Mouse (Mus musculus) thymus, postnatal 0 days (tissue): ENCODE measurements around the gene Prss33. TPM values are rescaled to one million over a fixed set of nuclear protein-coding genes. Genes with fewer than 3 reads are reported as not detected.

Experiments used
- DNase-seq: peaks from one replicate; pipeline ENCODE4 v3.0.0-alpha.2; 2015; ENCODE audit warnings: low spot score
- polyA plus RNA-seq: library from polyadenylated mRNA; unstranded; fragments of >200 nt; fragmentation: Nextera tagmentation; extraction: Ambion mirVana; gene quantifications from 2 replicates; pipeline ENCODE4 v1.2.1, GENCODE M21; 2015

Prss33 gene
- polyA plus RNA-seq, 1 experiment from 2014 or later: 0.48 TPM

DNA sequence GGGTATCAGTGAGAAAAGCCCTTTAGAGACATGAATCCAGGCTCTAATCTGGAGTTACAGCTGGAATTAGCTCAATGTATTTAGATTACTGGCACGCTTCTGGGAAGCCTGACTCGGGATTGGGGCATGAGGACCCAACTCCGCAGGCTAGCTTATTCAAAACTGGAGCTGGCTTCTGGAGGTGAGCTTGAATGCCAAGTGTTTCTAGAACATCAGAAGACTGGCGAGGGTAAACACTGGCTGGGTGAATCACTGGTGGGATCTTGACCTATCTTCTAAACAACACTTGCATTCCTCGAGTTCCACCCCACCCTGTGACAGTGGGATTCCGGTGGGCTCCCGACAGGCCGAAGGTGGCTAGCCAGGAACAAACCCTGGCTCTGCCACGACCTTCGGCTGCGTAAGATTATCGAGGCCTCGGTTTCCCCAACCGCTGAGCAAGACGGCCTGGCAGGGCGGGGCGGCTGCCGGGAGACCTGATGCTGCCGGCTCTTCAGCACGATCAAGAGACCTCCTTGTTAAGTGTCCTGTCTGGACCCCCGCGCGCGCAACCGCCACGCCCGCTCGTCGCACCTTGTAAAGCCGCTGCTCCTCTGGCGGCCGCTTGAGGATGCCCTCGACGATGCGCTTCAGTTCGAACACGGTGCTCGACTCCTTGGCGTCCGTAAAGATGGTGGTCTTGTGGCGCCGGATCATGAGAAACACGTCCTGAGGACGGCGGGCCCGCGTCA, 7.4 kb downstream of the Prss33 start:
- DNase-seq: peak; percentile 66

GRCm38 (mm10) chr17:23825591-23825990, 10.3 kb downstream of the Prss33 start:
- DNase-seq: no peak

- DNase-seq: no peak
Measured at GRCm38 (mm10) chr17:23823614-23824013, 12.2 kb downstream of the Prss33 start.

GRCm38 (mm10) chr17:23823018-23823417, 12.8 kb downstream of the Prss33 start:
- no peak for DNase-seq

- DNase-seq: no peak
Measured at GRCm38 (mm10) chr17:23822094-23822493, 13.8 kb downstream of the Prss33 start.

GRCm38 (mm10) chr17:23820731-23821130, 15.1 kb downstream of the Prss33 start:
- DNase-seq: no peak

DNA sequence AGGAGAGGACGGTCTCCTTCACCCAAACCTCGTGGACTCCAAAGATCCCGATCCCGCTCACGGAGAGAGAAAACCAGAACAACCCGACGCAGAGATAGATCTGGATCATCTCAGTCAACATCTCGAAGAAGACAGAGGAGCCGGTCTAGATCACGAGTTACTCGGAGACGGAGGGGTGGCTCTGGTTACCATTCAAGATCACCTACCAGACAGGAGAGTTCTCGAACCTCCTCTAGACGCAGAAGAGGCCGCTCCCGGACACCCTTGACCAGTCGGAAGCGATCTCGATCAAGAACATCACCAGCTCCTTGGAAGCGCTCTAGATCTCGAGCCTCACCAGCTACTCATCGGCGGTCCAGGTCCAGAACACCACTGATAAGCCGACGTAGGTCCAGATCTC, 16.6 kb downstream of the Prss33 start:
- no peak for DNase-seq

DNA sequence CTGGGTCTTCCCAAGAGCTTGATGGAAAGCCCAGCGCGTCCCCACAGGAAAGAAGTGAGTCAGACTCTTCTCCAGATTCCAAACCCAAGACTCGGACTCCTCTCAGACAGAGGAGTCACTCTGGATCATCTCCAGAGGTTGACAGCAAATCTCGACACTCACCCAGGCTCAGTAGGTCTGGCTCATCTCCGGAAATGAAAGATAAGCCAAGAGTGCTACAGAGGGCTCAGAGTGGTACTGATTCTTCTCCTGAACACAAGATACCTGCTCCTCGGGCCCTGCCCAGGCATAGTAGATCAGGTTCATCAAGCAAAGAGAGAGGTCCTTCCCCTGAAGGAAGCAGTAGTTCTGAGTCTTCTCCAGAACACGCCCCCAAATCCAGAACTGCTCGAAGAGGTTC, 17.3 kb downstream of the Prss33 start:
- no peak for DNase-seq

DNA sequence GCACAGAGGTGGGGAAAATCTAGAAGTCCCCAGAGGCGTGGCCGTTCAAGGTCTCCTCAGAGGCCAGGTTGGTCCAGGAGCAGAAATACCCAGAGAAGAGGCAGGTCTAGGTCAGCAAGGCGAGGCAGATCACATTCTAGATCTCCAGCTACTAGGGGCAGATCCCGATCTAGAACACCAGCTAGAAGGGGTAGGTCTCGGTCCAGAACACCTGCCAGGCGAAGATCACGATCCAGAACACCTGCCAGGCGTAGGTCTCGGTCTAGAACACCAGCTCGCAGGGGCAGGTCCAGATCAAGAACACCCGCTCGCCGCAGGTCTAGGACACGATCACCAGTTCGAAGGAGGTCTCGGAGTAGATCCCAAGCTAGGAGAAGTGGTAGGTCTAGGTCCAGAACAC, 20.2 kb downstream of the Prss33 start:
- no peak for DNase-seq

DNA sequence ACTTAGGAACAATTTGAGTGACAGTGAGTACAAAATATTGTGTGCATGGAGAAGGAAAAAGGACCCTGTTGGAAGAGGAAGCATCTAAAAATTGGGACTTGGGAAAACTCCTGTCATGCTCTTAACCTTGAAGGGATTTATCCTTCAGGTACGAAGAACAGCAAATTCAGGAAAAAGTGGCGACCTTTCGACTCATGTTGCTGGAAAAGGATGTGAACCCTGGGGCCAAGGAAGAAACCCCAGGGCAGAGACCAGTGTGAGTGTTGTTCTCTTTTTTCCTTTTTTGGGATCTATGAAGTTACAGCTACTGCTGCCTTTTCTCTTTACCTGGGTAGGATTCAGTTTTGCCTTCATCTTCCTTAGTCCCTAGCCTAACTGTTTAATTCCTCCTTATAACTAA, 27.9 kb downstream of the Prss33 start:
- DNase-seq: no peak

DNA sequence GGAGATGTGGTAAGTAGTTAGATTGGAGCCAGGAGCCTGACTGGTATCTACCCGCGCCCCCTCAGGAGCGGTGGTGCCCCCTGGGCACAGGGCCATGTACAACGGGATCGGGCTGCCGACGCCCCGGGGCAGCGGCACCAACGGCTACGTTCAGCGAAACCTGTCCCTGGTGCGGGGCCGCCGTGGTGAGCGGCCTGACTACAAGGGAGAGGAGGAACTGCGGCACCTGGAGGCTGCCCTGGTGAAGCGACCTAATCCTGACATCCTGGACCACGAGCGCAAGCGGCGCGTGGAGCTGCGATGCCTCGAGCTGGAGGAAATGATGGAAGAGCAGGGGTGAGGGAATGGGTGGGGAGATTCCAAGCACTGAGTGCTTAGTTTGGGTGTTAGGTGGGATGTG, 29.0 kb downstream of the Prss33 start:
- no peak for DNase-seq

DNA sequence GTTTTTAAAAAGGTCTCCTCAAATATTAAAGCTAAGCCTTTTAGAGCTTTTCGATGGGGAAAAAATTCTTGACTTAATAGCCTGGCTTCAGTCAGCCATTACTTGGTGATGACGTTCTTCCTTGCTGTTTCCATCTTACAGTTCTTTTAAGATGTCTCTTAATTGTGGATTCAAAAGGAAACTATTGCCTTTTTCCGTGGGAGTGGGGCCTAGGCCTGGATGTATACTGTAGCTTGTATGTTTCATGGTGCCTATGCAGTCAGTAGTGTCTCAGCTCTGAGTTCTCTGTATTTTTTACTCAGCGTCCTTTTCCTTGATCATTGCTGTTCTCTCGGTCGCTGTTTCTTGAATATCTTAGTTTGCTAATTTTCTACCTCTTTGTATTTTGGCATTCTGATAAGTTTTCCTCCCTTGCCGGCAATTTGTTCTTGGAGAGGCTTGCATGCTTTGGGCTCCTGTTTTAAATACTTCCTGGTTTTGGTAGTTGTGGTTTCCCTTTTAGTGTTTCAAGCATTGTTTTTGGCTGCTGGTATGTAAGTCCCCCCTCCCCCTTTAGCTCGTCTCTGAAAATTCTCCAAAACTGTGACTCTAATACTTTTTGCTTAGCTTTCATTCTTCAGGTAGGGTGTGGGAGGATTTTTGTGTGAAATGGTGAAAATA, 31.3 kb downstream of the Prss33 start:
- peak; percentile 49 for DNase-seq

- peak; percentile 82 for DNase-seq
Measured at GRCm38 (mm10) chr17:23803366-23804041, 32.4 kb downstream of the Prss33 start.

GRCm38 (mm10) chr17:23802746-23803365, 33.0 kb downstream of the Prss33 start:
- DNase-seq: peak; percentile 100

GRCm38 (mm10) chr17:23801627-23802026, 34.2 kb downstream of the Prss33 start:
- no peak for DNase-seq

- no peak for DNase-seq
Measured at GRCm38 (mm10) chr17:23797316-23797715, 38.5 kb downstream of the Prss33 start.

DNA sequence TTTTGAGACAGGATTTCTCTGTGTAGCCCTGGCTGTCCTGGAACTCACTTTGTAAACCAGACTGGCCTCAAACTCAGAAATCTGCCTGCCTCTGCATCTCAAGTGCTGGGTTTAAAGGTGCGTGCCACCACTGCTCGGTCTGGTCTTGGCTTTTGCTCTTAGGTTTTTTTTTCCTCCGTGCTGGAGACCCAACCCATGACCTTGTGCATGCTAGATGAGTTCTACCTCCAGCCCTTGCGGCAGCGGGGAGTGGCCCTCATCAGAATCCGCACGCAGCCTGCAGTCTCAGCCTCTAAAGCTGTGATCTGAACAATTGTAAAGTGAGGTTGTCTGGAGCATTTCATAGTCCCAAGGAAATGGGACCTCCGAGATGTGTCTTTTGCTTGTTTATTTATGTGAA, 40.5 kb downstream of the Prss33 start:
- DNase-seq: no peak

DNA sequence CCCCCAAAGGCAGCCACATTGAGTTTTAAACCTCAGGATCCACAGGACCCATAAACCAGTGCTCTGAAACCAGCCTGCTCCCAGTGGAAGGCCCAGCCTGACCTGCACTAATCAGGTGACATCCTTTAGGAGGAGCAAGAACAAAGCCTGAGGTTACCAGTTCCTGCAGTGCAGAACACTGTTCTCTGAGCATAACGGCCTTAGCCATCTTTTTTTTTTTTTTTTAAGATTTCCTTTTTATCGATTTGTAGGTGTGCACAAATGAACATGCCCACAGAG, 44.8 kb downstream of the Prss33 start:
- DNase-seq: peak; percentile 20

- DNase-seq: peak; percentile 37
Measured at GRCm38 (mm10) chr17:23790269-23791078, 45.4 kb downstream of the Prss33 start, which contains the start of gene Srrm2. Gene Srrm2, plus strand, starts transcription at chr17:23790532.

GRCm38 (mm10) chr17:23789749-23790268, 46.0 kb downstream of the Prss33 start:
- no peak for DNase-seq

DNA sequence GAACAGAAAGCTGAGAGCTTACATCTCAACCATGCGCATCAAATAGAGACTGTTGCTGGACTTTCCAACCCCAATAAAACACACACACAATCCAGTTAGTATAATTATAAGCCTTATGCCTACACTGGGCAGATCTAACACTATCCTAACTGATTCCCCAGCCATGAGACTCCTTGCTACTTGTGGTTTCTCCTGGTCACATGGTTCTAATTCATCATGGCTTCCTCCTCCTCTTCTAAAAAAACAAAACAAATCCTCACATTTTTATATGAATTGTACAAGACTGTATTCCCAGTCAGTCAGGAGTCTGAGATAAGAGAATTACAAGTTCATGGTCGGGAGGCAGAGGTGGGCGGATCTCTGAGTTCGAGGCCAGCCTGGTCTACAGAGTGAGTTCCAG, 46.9 kb downstream of the Prss33 start:
- no peak for DNase-seq
